Mouse (Mus musculus) left cerebral cortex, postnatal 4 days (tissue): ENCODE results near the gene Usf2. TPM values are rescaled to one million over a fixed set of nuclear protein-coding genes. Genes with fewer than 3 reads are reported as not detected.
"Not testable (repeated sequence)": the region's sequence is repeated elsewhere in the genome, so short reads cannot be mapped to it uniquely, and the experiment has no call there.

ENCODE experiments used
- DNase-seq: peaks from one replicate; pipeline ENCODE4 v3.0.0-alpha.2; 2022
- intact Hi-C: fragments of 180-260 bp; cut with DNase I; formaldehyde crosslinking; loops from one replicate; pipeline ENCODE4 v1.15.1; 2025
- total RNA-seq, 2 experiments: library from RNA; stranded (reverse); gene quantifications; 2 replicates each; pipeline ENCODE4 v1.2.3; 2021

Gene Usf2
- total RNA-seq, 2 experiments from 2014 or later = 92.8 to 105 TPM

GRCm38 (mm10) chr7:30958866-30959487 is 2.4 kb upstream of the Usf2 start:
- intact Hi-C loops = no loop called here
- no peak for DNase-seq

GRCm38 (mm10) chr7:30958109-30958865 is 1.7 kb upstream of the Usf2 start:
- intact Hi-C loops = no loop called here
- DNase-seq = no peak

- DNase-seq = peak; percentile 93
- intact Hi-C loops = no loop called here
Measured at GRCm38 (mm10) chr7:30957367-30957783, 772 bp upstream of the Usf2 start.

- intact Hi-C loops = no loop called here
- DNase-seq = peak; percentile 40
Measured at GRCm38 (mm10) chr7:30956357-30956751, 249 bp downstream of the Usf2 start.

GRCm38 (mm10) chr7:30955584-30956356 is 833 bp downstream of the Usf2 start:
- peak; percentile 92 for DNase-seq
- intact Hi-C loops = no loop called here

GRCm38 (mm10) chr7:30954971-30955520 is 1.6 kb downstream of the Usf2 start:
- DNase-seq = no peak
- intact Hi-C loops = no loop called here

- DNase-seq = no peak
- intact Hi-C loops = no loop called here
Measured at GRCm38 (mm10) chr7:30954036-30954435, 2.6 kb downstream of the Usf2 start.

- intact Hi-C loops = no loop called here
- DNase-seq = no peak
Measured at GRCm38 (mm10) chr7:30953459-30953858, 3.1 kb downstream of the Usf2 start.

GRCm38 (mm10) chr7:30952441-30953265 is 4.0 kb downstream of the Usf2 start:
- DNase-seq = no peak
- intact Hi-C loops = no loop called here

- DNase-seq, intact Hi-C loops: not testable (repeated sequence)
Measured at GRCm38 (mm10) chr7:30949902-30950301, 6.7 kb downstream of the Usf2 start.

- intact Hi-C loops = no loop called here
- DNase-seq = no peak
Measured at GRCm38 (mm10) chr7:30945876-30946275, 10.7 kb downstream of the Usf2 start.

GRCm38 (mm10) chr7:30945466-30945865 is 11.1 kb downstream of the Usf2 start:
- DNase-seq = peak; percentile 43
- intact Hi-C loops = not testable (repeated sequence)

- DNase-seq, intact Hi-C loops: not testable (repeated sequence)
Measured at GRCm38 (mm10) chr7:30944706-30945105, 11.9 kb downstream of the Usf2 start.

GRCm38 (mm10) chr7:30943909-30944635 is 12.5 kb downstream of the Usf2 start, which contains the start of gene Hamp:
Gene Hamp, minus strand, starts transcription at chr7:30944032.
- no peak for DNase-seq
- intact Hi-C loops = no loop called here

- intact Hi-C loops, DNase-seq: not testable (repeated sequence)
Measured at GRCm38 (mm10) chr7:30942365-30942764, 14.2 kb downstream of the Usf2 start.

- intact Hi-C loops = not testable (repeated sequence)
Measured at GRCm38 (mm10) chr7:30940070-30940469, 16.5 kb downstream of the Usf2 start.

GRCm38 (mm10) chr7:30935422-30936099 is 21.0 kb downstream of the Usf2 start:
- DNase-seq, intact Hi-C loops: not testable (repeated sequence)

More at GRCm38 (mm10) chr7:30940070-30940469, 16.5 kb downstream of the Usf2 start:
- not testable (repeated sequence) for DNase-seq

- DNase-seq, intact Hi-C loops: not testable (repeated sequence)
Measured at GRCm38 (mm10) chr7:30924581-30924980, 32.0 kb downstream of the Usf2 start, which contains the start of gene Hamp2. Gene Hamp2, minus strand, starts transcription at chr7:30924681.

GRCm38 (mm10) chr7:30924071-30924470 is 32.5 kb downstream of the Usf2 start:
- no peak for DNase-seq
- intact Hi-C loops = no loop called here
